ENCODE assay signal across 26 mouse cellular contexts in genomic region chrX:166533432-166533831, GRCm38 (mm10). TPM values are rescaled to one million over a fixed set of nuclear protein-coding genes. Genes with fewer than 3 reads are reported as not detected.
DNase-seq lines count a peak whose midpoint lies in the region; ATAC-seq and TF ChIP-seq lines count a peak whose summit lies in the region.
"Had no signal": no experiment of that assay in that cellular context is flagged by ENCODE, and none has a peak within 500 bp of the region (broad histone marks: within the 10 kb centered on the region; RNA-seq: fewer than 3 reads in every experiment).

No protein-coding gene starts in this region.

- H3K4me3 ChIP-seq in intestine, embryonic 14.5 days (ENCODE audit: low read depth, low read length), result no peak overlapping the region
- H3K4me3 ChIP-seq in intestine, postnatal 0 days (ENCODE audit: low read depth, low read length), result no peak overlapping the region
- H3K4me3 ChIP-seq in stomach, embryonic 16.5 days (replicated peaks; ENCODE audit: low read length), result no peak overlapping the region
- H3K4me3 ChIP-seq in heart, embryonic 10.5 days, result no peak overlapping the region
- H3K4me3 ChIP-seq in liver, postnatal 0 days (ENCODE audit: low read depth, low read length), result no peak overlapping the region
- H3K4me3 ChIP-seq: embryonic facial prominence, embryonic 12.5 days; embryonic facial prominence, embryonic 15.5 days; gastrocnemius, adult 2 months; heart, adult 2 months; hindbrain, embryonic 12.5 days; hindbrain, embryonic 15.5 days had no signal

- no peak overlapping the region for H3K4me2 ChIP-seq in intestine, embryonic 14.5 days (ENCODE audit: low read length)
- H3K4me2 ChIP-seq in intestine, postnatal 0 days (replicated peaks; ENCODE audit: low read depth), result no peak overlapping the region
- no peak overlapping the region for H3K4me2 ChIP-seq in stomach, embryonic 16.5 days (ENCODE audit: low read depth, low read length)
- no peak overlapping the region for H3K4me2 ChIP-seq in liver, postnatal 0 days (ENCODE audit: low read depth, low read length)
- H3K4me2 ChIP-seq: embryonic facial prominence, embryonic 12.5 days; embryonic facial prominence, embryonic 15.5 days; heart, embryonic 11.5 days; hindbrain, embryonic 12.5 days; hindbrain, embryonic 15.5 days had no signal

- H3K27me3 ChIP-seq in intestine, embryonic 14.5 days (replicated peaks; ENCODE audit: control insufficient read depth, insufficient read depth, low read length), result peaks cover 4% of the 10 kb centered on the region; the same call in 1 of the 2 replicates
- H3K27me3 ChIP-seq in intestine, postnatal 0 days (replicated peaks; ENCODE audit: control insufficient read depth, insufficient read depth, low read length), result no peaks in the 10 kb centered on the region
- no peaks in the 10 kb centered on the region; the same call in 1 of the 2 replicates for H3K27me3 ChIP-seq in stomach, embryonic 16.5 days (ENCODE audit: control insufficient read depth, insufficient read depth, low read length)
- 0 out of 2 replicates have a peak, but pooled peaks cover 3% of the 10 kb centered on the region for H3K27me3 ChIP-seq in heart, embryonic 10.5 days (ENCODE audit: insufficient read depth, poor library complexity, severe bottlenecking)
- H3K27me3 ChIP-seq in liver, postnatal 0 days (ENCODE audit: insufficient read depth, low read length), result no peaks in the 10 kb centered on the region; the same call in 1 of the 2 replicates
- H3K27me3 ChIP-seq: CH12.LX; embryonic facial prominence, embryonic 12.5 days; embryonic facial prominence, embryonic 15.5 days; hindbrain, embryonic 15.5 days had no signal

- no peak for DNase-seq in intestine, embryonic 14.5 days (ENCODE audit: low spot score)
- no peak for DNase-seq in heart, embryonic 10.5 days (ENCODE audit: low spot score)
- DNase-seq in retina, embryonic 14.5 days (ENCODE audit: low spot score), result no peak
- no peak for DNase-seq in liver, postnatal 0 days
- no peak for DNase-seq in kidney, adult 11 months
- DNase-seq: adrenal gland, adult 2 months; adrenal gland, postnatal 14 days; B cell, adult 2 months; cerebellum, adult 11 months; cerebellum, adult 2 months; cerebellum, adult 9-11 months; cerebellum, postnatal 25 days; forebrain, postnatal 0 days; gastrocnemius, adult 2 months; gastrocnemius, postnatal 25 days; heart, adult 2 months had no signal

- H3K9ac ChIP-seq in intestine, embryonic 14.5 days (ENCODE audit: low read length), result no peak overlapping the region
- H3K9ac ChIP-seq in intestine, postnatal 0 days (ENCODE audit: low read depth, low read length), result no peak overlapping the region
- H3K9ac ChIP-seq in stomach, embryonic 16.5 days (ENCODE audit: low read length), result no peak overlapping the region
- no peak overlapping the region for H3K9ac ChIP-seq in liver, postnatal 0 days (replicated peaks)
- H3K9ac ChIP-seq: embryonic facial prominence, embryonic 12.5 days; embryonic facial prominence, embryonic 15.5 days; forebrain, postnatal 0 days; hindbrain, embryonic 12.5 days; hindbrain, embryonic 15.5 days had no signal

- H3K27ac ChIP-seq in intestine, embryonic 14.5 days (ENCODE audit: low read depth), result no peak overlapping the region
- peak overlapping the region; percentile 50; the same call in 1 of the 2 replicates for H3K27ac ChIP-seq in intestine, postnatal 0 days (ENCODE audit: low read depth, low read length)
- no peak overlapping the region for H3K27ac ChIP-seq in stomach, embryonic 16.5 days (ENCODE audit: low read length)
- H3K27ac ChIP-seq in heart, embryonic 10.5 days, result no peak overlapping the region
- H3K27ac ChIP-seq in liver, postnatal 0 days (ENCODE audit: low read depth), result no peak overlapping the region
- H3K27ac ChIP-seq: embryonic facial prominence, embryonic 12.5 days; embryonic facial prominence, embryonic 15.5 days; gastrocnemius, adult 2 months; heart, adult 2 months; hindbrain, embryonic 12.5 days; hindbrain, embryonic 15.5 days had no signal

- no peak for TF ChIP-seq CTCF in intestine, postnatal 0 days (IDR thresholded peaks at IDR 0.05; ENCODE audit: low read depth)
- TF ChIP-seq CTCF in liver, postnatal 0 days (IDR thresholded peaks at IDR 0.05; ENCODE audit: low read depth), result no peak

- no peaks in the 10 kb centered on the region for H3K9me3 ChIP-seq in intestine, embryonic 14.5 days (ENCODE audit: control insufficient read depth, low read length)
- no peaks in the 10 kb centered on the region for H3K9me3 ChIP-seq in intestine, postnatal 0 days (ENCODE audit: control insufficient read depth)
- H3K9me3 ChIP-seq in stomach, embryonic 16.5 days (replicated peaks; ENCODE audit: control insufficient read depth, low read length), result no peaks in the 10 kb centered on the region
- no peaks in the 10 kb centered on the region for H3K9me3 ChIP-seq in heart, embryonic 10.5 days
- no peaks in the 10 kb centered on the region for H3K9me3 ChIP-seq in liver, postnatal 0 days (ENCODE audit: low read length)
- H3K9me3 ChIP-seq: embryonic facial prominence, embryonic 12.5 days; embryonic facial prominence, embryonic 15.5 days; G1E; hindbrain, embryonic 12.5 days; hindbrain, embryonic 15.5 days had no signal

- no peaks in the 10 kb centered on the region for H3K36me3 ChIP-seq in intestine, embryonic 14.5 days (ENCODE audit: control insufficient read depth, insufficient read depth, low read length)
- no peaks in the 10 kb centered on the region for H3K36me3 ChIP-seq in intestine, postnatal 0 days (ENCODE audit: control insufficient read depth, insufficient read depth)
- H3K36me3 ChIP-seq in stomach, embryonic 16.5 days (ENCODE audit: control insufficient read depth, insufficient read depth, low read length), result no peaks in the 10 kb centered on the region
- H3K36me3 ChIP-seq in heart, embryonic 10.5 days, result no peaks in the 10 kb centered on the region
- no peaks in the 10 kb centered on the region for H3K36me3 ChIP-seq in liver, postnatal 0 days (replicated peaks; ENCODE audit: insufficient read depth, low read length)
- H3K36me3 ChIP-seq: embryonic facial prominence, embryonic 12.5 days; embryonic facial prominence, embryonic 15.5 days; G1E; hindbrain, embryonic 12.5 days; hindbrain, embryonic 15.5 days had no signal

- 0 out of 2 replicates have a peak, but pooled peaks have one; percentile 53 for ATAC-seq in intestine, embryonic 14.5 days (replicated peaks; ENCODE audit: low FRiP score, low TSS enrichment, low read depth)
- peak; percentile 92 for ATAC-seq in intestine, postnatal 0 days
- peak; percentile 64; the same call in 1 of the 2 replicates for ATAC-seq in stomach, embryonic 16.5 days (ENCODE audit: insufficient read depth, low FRiP score)
- ATAC-seq in liver, postnatal 0 days, result no peak
- ATAC-seq: forebrain, embryonic 14.5 days; forebrain, postnatal 0 days had no signal

- H3K4me1 ChIP-seq in intestine, embryonic 14.5 days (replicated peaks; ENCODE audit: control insufficient read depth, insufficient read depth, low read length), result no peaks in the 10 kb centered on the region
- H3K4me1 ChIP-seq in intestine, postnatal 0 days (replicated peaks; ENCODE audit: control insufficient read depth, insufficient read depth, low read length), result no peaks in the 10 kb centered on the region
- no peaks in the 10 kb centered on the region for H3K4me1 ChIP-seq in stomach, embryonic 16.5 days (ENCODE audit: control insufficient read depth, insufficient read depth, low read length)
- H3K4me1 ChIP-seq in heart, embryonic 10.5 days, result no peaks in the 10 kb centered on the region
- H3K4me1 ChIP-seq in liver, postnatal 0 days (ENCODE audit: insufficient read depth), result no peaks in the 10 kb centered on the region
- H3K4me1 ChIP-seq: embryonic facial prominence, embryonic 12.5 days; embryonic facial prominence, embryonic 15.5 days; hindbrain, embryonic 12.5 days; hindbrain, embryonic 15.5 days had no signal

- TF ChIP-seq EP300 in liver, postnatal 0 days (IDR thresholded peaks at IDR 0.05; ENCODE audit: low read depth), result no peak

- 82% methylated on average over 4 of the region's 4 CpGs for WGBS in intestine, embryonic 14.5 days
- 54% methylated on average over 4 of the region's 4 CpGs for WGBS in intestine, postnatal 0 days
- 72% methylated on average over 4 of the region's 4 CpGs for WGBS in stomach, embryonic 16.5 days
- WGBS in heart, embryonic 10.5 days, result 81% methylated on average over 4 of the region's 4 CpGs
- 79% methylated on average over 4 of the region's 4 CpGs for WGBS in liver, postnatal 0 days (ENCODE audit: insufficient replicate concordance)

RNA-seq across cellular contexts. Expression of gene Tceanc, which starts 15.1 kb away (rescaled TPM):
- polyA plus RNA-seq in intestine, embryonic 14.5 days (2014; fragmentation: Nextera tagmentation; extraction: Ambion mirVana), result 5.5 and 7.2 TPM in 2 replicates
- 3.1 and 3.5 TPM in 2 replicates for polyA plus RNA-seq in intestine, postnatal 0 days (2015; fragmentation: Nextera tagmentation; extraction: Ambion mirVana)
- 5.2 and 5.4 TPM in 2 replicates for polyA plus RNA-seq in stomach, embryonic 16.5 days (2015; fragmentation: Nextera tagmentation; extraction: Ambion mirVana)
- 7.0 and 8.0 TPM in 2 replicates for polyA plus RNA-seq in heart, embryonic 10.5 days (2016; fragmentation: Nextera tagmentation; extraction: Ambion mirVana)
- 2.0 and 2.1 TPM in 2 replicates for polyA plus RNA-seq in liver, postnatal 0 days (2015; fragmentation: Nextera tagmentation; extraction: Ambion mirVana)

RNA-seq across cellular contexts. Expression of gene Egfl6, which starts 52.1 kb away (rescaled TPM):
- 4.7 and 5.2 TPM in 2 replicates for polyA plus RNA-seq in intestine, embryonic 14.5 days (2014; fragmentation: Nextera tagmentation; extraction: Ambion mirVana)
- 0.83 and 0.97 TPM in 2 replicates for polyA plus RNA-seq in intestine, postnatal 0 days (2015; fragmentation: Nextera tagmentation; extraction: Ambion mirVana)
- polyA plus RNA-seq in stomach, embryonic 16.5 days (2015; fragmentation: Nextera tagmentation; extraction: Ambion mirVana), result 20.7 and 21.5 TPM in 2 replicates
- polyA plus RNA-seq in heart, embryonic 10.5 days (2016; fragmentation: Nextera tagmentation; extraction: Ambion mirVana), result 1.9 and 2.3 TPM in 2 replicates
- 0.47 and 0.51 TPM in 2 replicates for polyA plus RNA-seq in liver, postnatal 0 days (2015; fragmentation: Nextera tagmentation; extraction: Ambion mirVana)
- polyA plus RNA-seq: G1E had no signal

RNA-seq across cellular contexts. Expression of gene Rab9, which starts 53.8 kb away (rescaled TPM):
- polyA plus RNA-seq in intestine, embryonic 14.5 days (2014; fragmentation: Nextera tagmentation; extraction: Ambion mirVana), result 55.2 and 58.0 TPM in 2 replicates
- polyA plus RNA-seq in intestine, postnatal 0 days (2015; fragmentation: Nextera tagmentation; extraction: Ambion mirVana), result 78.0 and 79.6 TPM in 2 replicates
- polyA plus RNA-seq in stomach, embryonic 16.5 days (2015; fragmentation: Nextera tagmentation; extraction: Ambion mirVana), result 51.2 and 54.4 TPM in 2 replicates
- polyA plus RNA-seq in heart, embryonic 10.5 days (2016; fragmentation: Nextera tagmentation; extraction: Ambion mirVana), result 33.4 and 38.7 TPM in 2 replicates
- 44.0 and 47.1 TPM in 2 replicates for polyA plus RNA-seq in liver, postnatal 0 days (2015; fragmentation: Nextera tagmentation; extraction: Ambion mirVana)
